Mouse (Mus musculus) erythroblast, embryonic 14.5 days (primary cell): ENCODE data around the gene Aifm1.

Experiments used
- GATA1 ChIP-seq: IDR thresholded peaks from 2 replicates; pipeline ENCODE4 v1.6.1; 2012; ENCODE audit warnings: low read length, inconsistent platforms, mixed read lengths
- TAL1 ChIP-seq: IDR thresholded peaks from 3 replicates; pipeline ENCODE4 v1.6.1; 2012; ENCODE audit warnings: low read length, inconsistent platforms, mixed read lengths

DNA sequence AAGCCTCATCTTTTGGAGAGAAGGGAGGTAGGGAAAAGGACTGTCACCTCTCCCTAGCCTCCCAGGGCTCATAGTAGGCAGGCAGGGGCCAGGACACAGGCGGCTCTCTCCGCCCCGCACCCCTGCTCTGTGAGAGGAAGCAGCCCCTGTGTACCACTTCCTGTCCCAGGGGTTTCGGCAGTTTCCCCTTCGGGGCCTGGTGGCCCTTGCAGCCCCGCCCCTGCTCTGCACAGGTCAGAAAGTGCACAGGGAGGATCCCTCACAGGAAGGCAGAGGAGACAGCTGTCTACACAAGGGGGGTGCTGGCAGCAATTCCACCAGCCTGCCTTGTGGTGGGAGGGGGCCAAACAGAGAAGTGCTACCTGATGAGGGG is 79.8 kb downstream of the Aifm1 start:
- TF ChIP-seq GATA1 (no peak), TAL1 (no peak)
